Mouse (Mus musculus) olfactory bulb, adult 2 months (tissue): ENCODE results near the gene C2cd4c.

ENCODE experiments used
- CTCF ChIP-seq: fragments of 200-500 bp; IDR thresholded peaks from 2 replicates; pipeline ENCODE4 v1.5.1; 2012; ENCODE audit warnings: low read depth, mild to moderate bottlenecking, low read length, moderate library complexity; ENCODE audit not compliant: insufficient read depth
- POLR2A ChIP-seq: fragments of 200-500 bp; IDR thresholded peaks from 2 replicates; pipeline ENCODE4 v1.6.1; 2012; ENCODE audit warnings: mild to moderate bottlenecking, low read depth, low read length, moderate library complexity; ENCODE audit not compliant: insufficient read depth

DNA sequence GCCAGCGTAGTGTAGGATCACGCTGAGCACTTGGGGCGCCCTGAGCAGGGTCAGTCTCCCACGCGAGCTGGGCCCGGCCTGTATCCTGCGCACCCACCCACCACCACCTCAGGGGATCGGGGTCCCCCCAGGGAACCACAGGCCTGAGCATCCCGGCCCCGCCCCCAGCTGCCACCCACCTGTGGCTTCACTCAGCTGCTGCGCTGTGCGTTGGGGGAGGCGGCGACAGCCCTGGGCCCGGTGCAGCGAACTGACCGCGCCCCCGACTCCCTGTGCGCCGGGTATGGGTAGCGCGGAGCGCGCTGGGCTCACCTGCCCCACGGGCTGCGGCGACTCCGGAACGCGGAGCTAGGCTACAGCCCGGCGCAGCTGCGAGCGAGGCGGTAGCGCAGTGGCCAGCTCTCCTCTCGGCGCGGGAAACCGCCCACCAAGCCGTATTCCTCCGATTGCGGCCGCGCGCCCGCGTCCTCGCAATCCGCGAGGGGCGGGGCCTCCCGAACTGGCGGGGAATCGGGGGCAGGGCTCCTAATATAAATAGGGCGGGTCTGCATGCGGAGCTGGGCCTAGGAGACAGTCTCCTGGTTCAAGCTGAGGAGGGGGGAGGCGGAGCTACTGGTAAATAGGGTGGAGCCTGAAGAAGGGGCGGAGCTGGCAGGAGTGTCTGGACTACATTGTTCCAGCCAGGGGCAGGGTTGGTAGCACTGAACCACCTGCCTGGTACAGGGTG lies at the start of gene C2cd4c:
- no peak for TF ChIP-seq CTCF
- no peak for TF ChIP-seq POLR2A
